Mouse (Mus musculus): Measurements from ENCODE around the gene Azgp1. TPM values are rescaled to one million over a fixed set of nuclear protein-coding genes. Genes with fewer than 3 reads are reported as not detected.

Azgp1 gene
- polyA plus RNA-seq, 1 experiment from 2014 or later: not detected

DNA sequence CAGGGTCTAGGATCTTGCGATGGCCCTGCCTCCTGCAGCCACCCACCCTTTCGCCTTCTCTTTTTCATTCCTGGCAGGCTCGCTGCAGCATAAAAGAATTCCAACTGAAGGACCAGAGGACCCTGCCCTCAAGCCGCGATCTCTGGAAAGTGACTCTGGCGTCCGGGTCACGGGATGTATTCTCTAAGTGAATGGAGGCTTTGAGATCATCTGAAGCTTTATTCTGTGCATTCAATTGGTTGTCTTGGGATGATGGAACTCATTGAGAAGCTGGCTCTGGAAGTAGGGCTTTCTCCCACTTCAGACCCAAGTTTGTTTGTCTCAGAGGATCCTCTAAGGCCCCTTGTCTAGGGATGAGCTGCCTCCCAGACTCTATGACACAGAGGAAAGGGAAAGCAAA, 18.4 kb upstream of the Azgp1 start, which contains the start of gene Gjc3:
Gjc3 (minus strand) TSS at position 154 of the 400 bp plus-strand sequence.
- Histone ChIP-seq H3K9ac (ENCODE audit: low read length) (no peak within 1 kb of the TSS), H3K27me3 (ENCODE audit: control insufficient read depth, insufficient read depth, low read length) (no peaks in the 10 kb centered on the region), H3K4me2 (ENCODE audit: low read depth, severe bottlenecking) (no peak within 1 kb of the TSS), H3K4me3 (ENCODE audit: low read depth, low read length) (no peak within 1 kb of the TSS), H3K9me3 (ENCODE audit: control insufficient read depth, low read length) (no peaks in the 10 kb centered on the region), H3K36me3 (ENCODE audit: control insufficient read depth, insufficient read depth, low read length) (no peaks in the 10 kb centered on the region), H3K4me1 (ENCODE audit: control insufficient read depth, insufficient read depth, low read length) (no peaks in the 10 kb centered on the region), H3K27ac (replicated peaks; ENCODE audit: low read depth, low read length) (no peak within 1 kb of the TSS)
- 83% methylated on average over 8 of the region's 8 CpGs for WGBS
- ATAC-seq (ENCODE audit: insufficient number of reproducible peaks, low FRiP score, low TSS enrichment, low read depth) (no peak), DNase-seq (ENCODE audit: low spot score) (no peak)

DNA sequence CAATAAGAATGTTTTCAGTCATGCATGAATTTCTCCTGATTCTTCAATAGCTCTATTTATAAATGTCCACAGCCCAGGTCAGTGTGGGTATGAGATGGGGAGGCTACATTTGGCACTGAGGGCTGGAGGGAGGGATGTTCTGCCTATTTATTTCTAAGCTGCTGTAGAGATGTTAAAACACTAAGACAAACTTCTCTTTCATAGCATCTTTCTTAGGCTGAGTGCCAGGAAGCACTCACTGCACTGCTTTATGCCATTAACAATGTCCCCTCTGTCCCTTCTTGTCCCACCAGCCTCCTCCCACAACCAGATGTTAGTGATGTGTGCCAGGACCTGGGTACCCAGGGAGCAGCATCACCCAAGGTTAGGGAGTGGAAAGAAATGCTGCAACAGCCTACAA, 14.8 kb upstream of the Azgp1 start:
- no peaks in the 10 kb centered on the region for H3K36me3 ChIP-seq (ENCODE audit: control insufficient read depth, insufficient read depth, low read length)
- H3K27me3 ChIP-seq (ENCODE audit: control insufficient read depth, insufficient read depth, low read length): no peaks in the 10 kb centered on the region
- no peaks in the 10 kb centered on the region for H3K4me1 ChIP-seq (ENCODE audit: control insufficient read depth, insufficient read depth, low read length)
- H3K27ac ChIP-seq (replicated peaks; ENCODE audit: low read depth, low read length): no peak overlapping the region
- no peak overlapping the region for H3K9ac ChIP-seq (ENCODE audit: low read length)
- DNase-seq (ENCODE audit: low spot score) (no peak), ATAC-seq (ENCODE audit: insufficient number of reproducible peaks, low FRiP score, low TSS enrichment, low read depth) (no peak)
- no peaks in the 10 kb centered on the region for H3K9me3 ChIP-seq (ENCODE audit: control insufficient read depth, low read length)
- H3K4me2 ChIP-seq (ENCODE audit: low read depth, severe bottlenecking): no peak overlapping the region
- H3K4me3 ChIP-seq (ENCODE audit: low read depth, low read length): no peak overlapping the region

DNA sequence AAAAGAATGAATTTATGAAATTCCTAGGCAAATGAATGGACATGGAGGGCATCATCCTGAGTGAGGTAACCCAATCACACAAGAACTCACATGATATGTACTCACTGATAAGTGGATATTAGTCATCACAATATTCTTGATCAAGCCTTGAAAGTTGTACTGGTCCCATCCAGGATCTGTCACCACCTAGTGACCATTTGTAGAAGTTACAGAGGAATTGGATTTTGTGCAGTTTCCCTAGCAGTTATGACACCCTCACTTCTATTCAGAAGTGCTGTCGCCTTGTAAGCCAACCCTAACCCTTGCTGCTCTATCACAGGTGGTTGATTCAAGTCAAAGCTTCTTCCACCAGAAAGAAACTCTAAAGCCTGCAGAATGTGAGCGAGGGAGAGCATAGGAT, 8.2 kb upstream of the Azgp1 start:
- Histone ChIP-seq H3K27me3 (ENCODE audit: control insufficient read depth, insufficient read depth, low read length) (no peaks in the 10 kb centered on the region), H3K4me2 (ENCODE audit: low read depth, severe bottlenecking) (no peak overlapping the region), H3K9ac (ENCODE audit: low read length) (no peak overlapping the region), H3K4me3 (ENCODE audit: low read depth, low read length) (no peak overlapping the region), H3K9me3 (ENCODE audit: control insufficient read depth, low read length) (no peaks in the 10 kb centered on the region), H3K4me1 (ENCODE audit: control insufficient read depth, insufficient read depth, low read length) (no peaks in the 10 kb centered on the region), H3K36me3 (ENCODE audit: control insufficient read depth, insufficient read depth, low read length) (no peaks in the 10 kb centered on the region), H3K27ac (replicated peaks; ENCODE audit: low read depth, low read length) (no peak overlapping the region)
- DNase-seq (ENCODE audit: low spot score) (no peak), ATAC-seq (ENCODE audit: insufficient number of reproducible peaks, low FRiP score, low TSS enrichment, low read depth) (no peak)
- 70% methylated on average over 2 of the region's 2 CpGs for WGBS

DNA sequence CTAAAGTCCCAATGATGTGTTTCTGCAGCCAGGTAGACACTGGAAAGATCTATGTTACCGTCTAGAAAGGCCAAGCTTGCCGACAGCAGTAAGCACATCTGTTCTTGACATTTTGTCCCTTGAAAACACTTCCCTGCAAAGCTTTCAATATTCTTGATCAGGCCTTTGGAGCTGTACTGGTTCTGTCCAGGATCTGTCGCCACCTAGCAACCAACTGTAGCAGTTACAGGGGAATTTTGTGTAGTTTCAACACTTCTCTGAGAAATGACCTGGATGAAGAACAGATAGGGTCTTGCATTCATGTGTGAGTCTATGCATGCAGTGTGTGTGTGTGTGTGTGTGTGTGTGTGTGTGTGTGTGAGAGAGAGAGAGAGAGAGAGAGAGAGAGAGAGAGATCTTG, 7.6 kb upstream of the Azgp1 start:
- Histone ChIP-seq H3K27me3 (ENCODE audit: control insufficient read depth, insufficient read depth, low read length) (no peaks in the 10 kb centered on the region), H3K27ac (replicated peaks; ENCODE audit: low read depth, low read length) (no peak overlapping the region), H3K9ac (ENCODE audit: low read length) (no peak overlapping the region), H3K4me1 (ENCODE audit: control insufficient read depth, insufficient read depth, low read length) (no peaks in the 10 kb centered on the region), H3K9me3 (ENCODE audit: control insufficient read depth, low read length) (no peaks in the 10 kb centered on the region), H3K36me3 (ENCODE audit: control insufficient read depth, insufficient read depth, low read length) (no peaks in the 10 kb centered on the region), H3K4me3 (ENCODE audit: low read depth, low read length) (no peak overlapping the region), H3K4me2 (ENCODE audit: low read depth, severe bottlenecking) (no peak overlapping the region)
- ATAC-seq (ENCODE audit: insufficient number of reproducible peaks, low FRiP score, low TSS enrichment, low read depth): no peak
- WGBS: 68% methylated on average over 3 of the region's 3 CpGs
- no peak for DNase-seq (ENCODE audit: low spot score)

DNA sequence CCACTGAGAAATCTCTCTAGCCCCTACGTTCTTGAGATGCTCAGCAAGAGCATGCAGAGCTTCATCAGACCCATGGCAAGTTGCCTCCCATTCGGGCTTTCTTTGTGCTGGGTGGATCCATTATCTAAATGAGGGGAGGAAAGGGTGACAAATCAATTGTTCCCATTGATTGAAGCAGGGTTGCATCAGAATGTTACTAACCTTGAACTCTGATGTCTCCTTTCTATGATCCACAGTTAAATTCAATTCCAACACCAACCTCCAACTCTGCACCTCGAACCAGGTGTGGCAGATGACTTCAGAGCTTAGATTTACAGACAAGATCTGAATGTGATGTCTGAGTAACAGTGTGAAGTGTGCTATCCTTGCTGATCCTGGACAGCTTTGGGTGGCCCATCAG, 6.6 kb upstream of the Azgp1 start:
- ATAC-seq (ENCODE audit: insufficient number of reproducible peaks, low FRiP score, low TSS enrichment, low read depth) (no peak), DNase-seq (ENCODE audit: low spot score) (no peak)
- Histone ChIP-seq H3K4me3 (ENCODE audit: low read depth, low read length) (no peak overlapping the region), H3K9ac (ENCODE audit: low read length) (no peak overlapping the region), H3K4me1 (ENCODE audit: control insufficient read depth, insufficient read depth, low read length) (no peaks in the 10 kb centered on the region), H3K36me3 (ENCODE audit: control insufficient read depth, insufficient read depth, low read length) (no peaks in the 10 kb centered on the region), H3K27me3 (ENCODE audit: control insufficient read depth, insufficient read depth, low read length) (no peaks in the 10 kb centered on the region), H3K4me2 (ENCODE audit: low read depth, severe bottlenecking) (no peak overlapping the region), H3K9me3 (ENCODE audit: control insufficient read depth, low read length) (no peaks in the 10 kb centered on the region), H3K27ac (replicated peaks; ENCODE audit: low read depth, low read length) (no peak overlapping the region)
- WGBS: 65% methylated on average over 3 of the region's 3 CpGs

DNA sequence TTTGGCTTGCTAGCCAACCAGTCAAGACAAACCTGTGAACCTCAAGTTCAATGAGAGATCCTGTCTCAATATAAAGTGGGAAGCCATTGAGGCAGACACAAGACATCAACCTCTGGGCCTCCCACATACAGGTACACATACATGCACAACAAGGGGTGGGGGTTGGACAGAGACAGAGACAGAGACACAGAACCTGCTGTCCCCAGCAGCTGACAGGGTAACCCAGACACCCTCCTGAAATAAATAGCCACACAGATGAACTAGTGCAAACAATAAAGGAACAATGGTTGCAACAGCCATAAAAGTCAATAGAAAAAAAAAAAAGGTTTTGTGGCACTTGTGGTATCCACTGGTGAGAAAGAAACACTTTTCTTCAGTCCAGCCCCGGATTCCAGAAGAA, 5.9 kb upstream of the Azgp1 start:
- Histone ChIP-seq H3K36me3 (ENCODE audit: control insufficient read depth, insufficient read depth, low read length) (no peaks in the 10 kb centered on the region), H3K9me3 (ENCODE audit: control insufficient read depth, low read length) (no peaks in the 10 kb centered on the region), H3K27me3 (ENCODE audit: control insufficient read depth, insufficient read depth, low read length) (no peaks in the 10 kb centered on the region), H3K4me2 (ENCODE audit: low read depth, severe bottlenecking) (no peak overlapping the region), H3K27ac (replicated peaks; ENCODE audit: low read depth, low read length) (no peak overlapping the region), H3K4me1 (ENCODE audit: control insufficient read depth, insufficient read depth, low read length) (no peaks in the 10 kb centered on the region), H3K4me3 (ENCODE audit: low read depth, low read length) (no peak overlapping the region), H3K9ac (ENCODE audit: low read length) (no peak overlapping the region)
- WGBS: 62% methylated on average over 1 of the region's 1 CpGs
- DNase-seq (ENCODE audit: low spot score): no peak
- ATAC-seq (ENCODE audit: insufficient number of reproducible peaks, low FRiP score, low TSS enrichment, low read depth): no peak

DNA sequence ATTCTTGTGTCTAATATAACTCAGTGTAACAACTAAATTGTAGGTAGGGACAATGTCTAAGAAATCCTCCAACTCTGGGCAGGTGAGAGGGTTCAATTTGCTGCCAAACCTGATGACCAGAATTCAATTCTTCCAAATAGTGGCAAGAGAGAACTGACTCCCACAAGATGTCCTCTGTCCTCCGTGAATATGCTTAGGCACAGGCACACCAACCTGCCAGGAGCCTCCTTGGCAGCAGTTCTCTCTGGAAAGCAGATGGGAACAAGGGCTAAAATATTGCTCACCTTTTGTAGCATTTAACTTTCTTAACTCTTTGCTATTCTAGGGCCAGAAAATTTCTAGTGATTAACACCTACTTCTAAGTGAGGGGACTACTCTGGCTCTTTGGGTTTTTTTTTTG, 4.0 kb upstream of the Azgp1 start:
- Histone ChIP-seq H3K4me1 (ENCODE audit: control insufficient read depth, insufficient read depth, low read length) (no peaks in the 10 kb centered on the region), H3K9me3 (ENCODE audit: control insufficient read depth, low read length) (no peaks in the 10 kb centered on the region), H3K36me3 (ENCODE audit: control insufficient read depth, insufficient read depth, low read length) (no peaks in the 10 kb centered on the region), H3K9ac (ENCODE audit: low read length) (no peak overlapping the region), H3K27me3 (ENCODE audit: control insufficient read depth, insufficient read depth, low read length) (no peaks in the 10 kb centered on the region), H3K27ac (replicated peaks; ENCODE audit: low read depth, low read length) (no peak overlapping the region), H3K4me2 (ENCODE audit: low read depth, severe bottlenecking) (no peak overlapping the region), H3K4me3 (ENCODE audit: low read depth, low read length) (no peak overlapping the region)
- WGBS: 38% methylated on average over 1 of the region's 1 CpGs
- DNase-seq (ENCODE audit: low spot score): no peak
- no peak for ATAC-seq (ENCODE audit: insufficient number of reproducible peaks, low FRiP score, low TSS enrichment, low read depth)

DNA sequence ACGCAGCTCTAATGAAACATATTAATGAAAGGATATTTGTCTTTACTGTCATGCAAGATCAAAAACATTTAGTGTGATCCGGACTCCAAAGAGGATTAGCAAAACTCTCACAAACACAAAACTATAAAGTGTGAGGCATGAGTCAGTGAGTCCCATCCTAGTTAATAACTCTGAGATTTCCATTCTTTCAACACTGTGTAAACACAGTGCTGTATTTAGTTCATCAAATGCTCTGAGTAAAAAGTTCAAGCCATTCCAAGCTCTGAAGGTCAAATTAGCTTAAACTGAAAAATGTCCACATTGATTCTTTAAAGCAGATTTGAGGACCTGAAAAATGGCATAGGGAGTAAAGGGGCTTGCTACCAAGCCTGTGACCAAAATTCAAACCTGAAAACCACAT, 2.2 kb upstream of the Azgp1 start:
- no peak for ATAC-seq (ENCODE audit: insufficient number of reproducible peaks, low FRiP score, low TSS enrichment, low read depth)
- WGBS: 93% methylated on average over 2 of the region's 2 CpGs
- no peak overlapping the region for H3K4me3 ChIP-seq (ENCODE audit: low read depth, low read length)

DNA sequence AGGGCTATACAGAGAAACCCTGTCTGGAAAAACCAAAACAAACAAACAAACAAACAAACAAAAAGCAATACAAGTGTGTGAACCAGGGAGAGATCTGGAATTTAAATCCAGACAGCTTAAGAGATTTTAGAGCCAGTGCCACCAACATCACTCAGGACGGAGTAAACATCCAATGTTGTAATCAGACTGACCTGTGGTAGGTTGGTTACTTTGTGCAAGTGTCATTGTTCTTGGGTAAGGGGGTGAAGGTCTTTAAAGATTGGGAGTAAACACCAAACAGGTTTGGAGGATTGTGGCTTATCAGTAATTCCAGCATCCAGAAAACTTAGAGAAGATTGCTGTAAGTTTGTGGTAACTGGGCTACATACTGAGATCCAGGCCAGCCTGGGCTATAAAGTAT, 5.0 kb downstream of the Azgp1 start:
- Histone ChIP-seq H3K36me3 (ENCODE audit: control insufficient read depth, insufficient read depth, low read length) (no peaks in the 10 kb centered on the region), H3K4me1 (ENCODE audit: control insufficient read depth, insufficient read depth, low read length) (no peaks in the 10 kb centered on the region), H3K27me3 (ENCODE audit: control insufficient read depth, insufficient read depth, low read length) (no peaks in the 10 kb centered on the region), H3K4me2 (ENCODE audit: low read depth, severe bottlenecking) (no peak overlapping the region), H3K9me3 (ENCODE audit: control insufficient read depth, low read length) (no peaks in the 10 kb centered on the region), H3K9ac (ENCODE audit: low read length) (no peak overlapping the region), H3K27ac (replicated peaks; ENCODE audit: low read depth, low read length) (no peak overlapping the region), H3K4me3 (ENCODE audit: low read depth, low read length) (no peak overlapping the region)
- 86% methylated on average over 1 of the region's 1 CpGs for WGBS
- ATAC-seq (ENCODE audit: insufficient number of reproducible peaks, low FRiP score, low TSS enrichment, low read depth) (no peak), DNase-seq (ENCODE audit: low spot score) (no peak)

More for the DNA sequence above, 2.2 kb upstream of the Azgp1 start:
- no peak overlapping the region for H3K4me2 ChIP-seq (ENCODE audit: low read depth, severe bottlenecking)
- H3K27ac ChIP-seq (replicated peaks; ENCODE audit: low read depth, low read length): no peak overlapping the region
- H3K36me3 ChIP-seq (ENCODE audit: control insufficient read depth, insufficient read depth, low read length): no peaks in the 10 kb centered on the region
- H3K9ac ChIP-seq (ENCODE audit: low read length): no peak overlapping the region
- H3K4me1 ChIP-seq (ENCODE audit: control insufficient read depth, insufficient read depth, low read length): no peaks in the 10 kb centered on the region
- no peak for DNase-seq (ENCODE audit: low spot score)
- H3K27me3 ChIP-seq (ENCODE audit: control insufficient read depth, insufficient read depth, low read length): no peaks in the 10 kb centered on the region
- H3K9me3 ChIP-seq (ENCODE audit: control insufficient read depth, low read length): no peaks in the 10 kb centered on the region

Measured in limb, embryonic 11.5 days (tissue).